Mouse (Mus musculus) cortical plate, adult 2 months (tissue): Measurements from ENCODE around the gene Gm7168. TPM values are rescaled to one million over a fixed set of nuclear protein-coding genes. Genes with fewer than 3 reads are reported as not detected.
"Not testable (repeated sequence)": the region's sequence is repeated elsewhere in the genome, so short reads cannot be mapped to it uniquely, and the experiment has no call there.

ENCODE experiments used
- H3K27ac ChIP-seq: fragments of 200-500 bp; 2 replicates; pipeline ENCODE4 v1.5.1; 2012; ENCODE audit warnings: low read length, control low read depth, inconsistent platforms; ENCODE audit not compliant: insufficient read depth
- H3K4me1 ChIP-seq: fragments of 200-500 bp; 2 replicates; pipeline ENCODE4 v1.6.1; 2011; ENCODE audit warnings: low read length; ENCODE audit not compliant: control insufficient read depth, insufficient read depth
- H3K4me3 ChIP-seq: fragments of 200-500 bp; 2 replicates; pipeline ENCODE4 v1.5.1; 2011; ENCODE audit warnings: mild to moderate bottlenecking, low read length, control low read depth; ENCODE audit not compliant: insufficient read depth
- CTCF ChIP-seq: fragments of 200-500 bp; IDR thresholded peaks from 2 replicates; pipeline ENCODE4 v1.5.1; 2011; ENCODE audit warnings: mild to moderate bottlenecking, control low read depth, low read length; ENCODE audit not compliant: insufficient read depth; ENCODE audit errors: extremely low read depth
- POLR2A ChIP-seq: fragments of 200-500 bp; IDR thresholded peaks from 2 replicates; pipeline ENCODE4 v1.6.1; 2011; ENCODE audit warnings: mild to moderate bottlenecking, low read length, control low read depth; ENCODE audit not compliant: insufficient read depth; ENCODE audit errors: extremely low read depth
- polyA plus RNA-seq: library from polyadenylated mRNA; depleted of rRNA; stranded (reverse); fragments of >200 nt; gene quantifications from 2 replicates; pipeline ENCODE4 v1.2.3, GENCODE M21; 2012; rRNA removed

The Gm7168 gene
- polyA plus RNA-seq, 1 experiment = not detected

- H3K4me1 ChIP-seq = no peaks in the 10 kb centered on the region
- no peak overlapping the region for H3K27ac ChIP-seq
- TF ChIP-seq CTCF = no peak
- no peak for TF ChIP-seq POLR2A
- H3K4me3 ChIP-seq = no peak overlapping the region
Measured at GRCm38 (mm10) chr17:13987690-13988089, 39.5 kb downstream of the Gm7168 start.

GRCm38 (mm10) chr17:13993425-13993824, 45.3 kb downstream of the Gm7168 start:
- H3K4me1 ChIP-seq, H3K27ac ChIP-seq, H3K4me3 ChIP-seq: not testable (repeated sequence)
- TF ChIP-seq CTCF = peak; percentile 25; the same call in 1 of the 2 replicates

Other genes starting within 250 kb of the Gm7168 start
- gene Afdn, start 187.8 kb upstream of the Gm7168 start, polyA plus RNA-seq = 73.9 and 77.3 TPM in 2 replicates
- gene Tcte2, start 186.5 kb upstream of the Gm7168 start, polyA plus RNA-seq = 15.6 and 16.9 TPM in 2 replicates
- not detected in 2 replicates for gene Gm7356, start 55.3 kb downstream of the Gm7168 start, polyA plus RNA-seq
- not detected in 2 replicates for gene Gm7358, start 111.2 kb downstream of the Gm7168 start, polyA plus RNA-seq